Mouse (Mus musculus) lung, adult 18-20 months (tissue): ENCODE measurements around the gene Ets2.
"Not testable (repeated sequence)": the region's sequence is repeated elsewhere in the genome, so short reads cannot be mapped to it uniquely, and the experiment has no call there.

ENCODE experiments used
- DNase-seq, 2 experiments: peaks; one replicate each; pipeline ENCODE4 v3.0.0; 2022; ENCODE audit warnings: mixed read lengths in 2 of 2

The Ets2 gene

GRCm38 (mm10) chr16:95700224-95700623 is 1.7 kb upstream of the Ets2 start:
- DNase-seq, result no peak

GRCm38 (mm10) chr16:95702562-95703545 is 979 bp downstream of the Ets2 start:
- peak in 1 of 2 experiments; percentile 47 for DNase-seq

GRCm38 (mm10) chr16:95703958-95704357 is 2.1 kb downstream of the Ets2 start:
- peak in 1 of 2 experiments; percentile 47 for DNase-seq

DNA sequence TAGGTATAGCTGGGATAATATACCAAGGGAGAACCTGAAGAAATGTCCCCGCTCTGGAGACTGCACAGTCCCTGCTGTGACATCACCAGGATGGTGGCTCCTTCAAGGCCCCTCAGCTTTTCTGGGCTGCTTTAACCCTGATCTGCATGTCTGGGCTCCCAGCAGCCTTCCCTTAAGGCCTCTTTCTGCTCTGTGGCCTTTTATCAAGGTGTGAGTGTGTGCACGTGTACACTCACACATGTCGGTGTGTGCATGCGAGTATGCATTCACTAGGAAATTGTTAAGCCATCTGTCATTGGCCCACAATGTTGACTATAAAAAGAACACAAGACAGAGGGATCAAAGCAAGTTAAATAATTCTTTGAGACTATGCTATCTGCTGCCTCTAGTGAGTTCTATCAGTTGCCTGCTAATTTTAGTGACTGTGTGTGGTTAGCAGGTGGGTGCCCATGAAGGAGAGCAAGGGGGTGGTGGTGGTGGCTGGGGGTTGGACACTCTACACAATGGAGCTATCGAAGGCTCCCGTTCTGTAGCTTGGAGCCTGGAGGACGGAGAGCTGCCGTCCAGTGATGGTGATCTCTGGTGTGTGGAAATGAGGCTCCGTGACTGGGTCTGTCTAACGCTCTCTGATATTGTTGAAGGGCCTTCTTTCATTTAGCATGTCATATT is 2.9 kb downstream of the Ets2 start:
- no peak for DNase-seq

GRCm38 (mm10) chr16:95705771-95706170 is 3.9 kb downstream of the Ets2 start:
- no peak for DNase-seq

GRCm38 (mm10) chr16:95708211-95709004 is 6.5 kb downstream of the Ets2 start:
- peak; percentile 40 to 61 for DNase-seq

DNA sequence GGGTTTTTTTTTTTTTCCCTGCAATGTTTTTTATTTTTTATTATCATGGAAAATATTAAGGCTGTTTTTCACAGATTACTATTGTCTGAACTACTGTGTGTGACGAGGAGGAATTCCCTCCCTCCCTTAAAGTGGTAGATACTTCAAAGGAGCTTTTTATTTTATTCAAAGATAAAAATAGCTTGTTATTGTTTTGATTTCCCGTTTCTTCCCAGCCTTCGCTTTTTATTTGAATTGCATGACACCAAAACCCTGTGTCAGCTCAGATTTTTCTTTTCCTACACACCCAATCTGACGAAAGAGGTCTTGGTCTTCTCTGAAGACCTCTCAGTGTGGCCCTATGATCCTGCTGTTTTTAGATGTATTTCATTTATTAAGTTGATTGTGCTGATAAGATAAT is 7.3 kb downstream of the Ets2 start:
- no peak for DNase-seq

DNA sequence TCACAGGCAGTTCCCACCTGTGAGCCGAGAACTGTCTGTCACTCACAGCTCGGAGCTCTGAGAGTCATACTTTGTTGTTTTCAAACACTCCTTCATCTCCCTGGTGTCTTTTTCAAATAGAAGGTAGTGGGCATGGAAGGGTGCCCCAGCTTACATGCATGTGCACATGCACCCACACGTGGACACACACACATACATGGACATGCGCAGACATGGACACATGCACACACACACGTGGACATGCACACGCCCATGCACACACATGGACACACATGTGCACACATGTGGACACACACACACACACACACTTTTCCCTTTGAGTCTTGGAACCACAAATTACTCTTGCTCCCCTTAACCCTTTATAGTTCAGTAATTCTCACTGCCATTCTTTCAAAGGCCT is 8.3 kb downstream of the Ets2 start:
- no peak for DNase-seq

GRCm38 (mm10) chr16:95712121-95712520 is 10.2 kb downstream of the Ets2 start:
- no peak for DNase-seq

DNA sequence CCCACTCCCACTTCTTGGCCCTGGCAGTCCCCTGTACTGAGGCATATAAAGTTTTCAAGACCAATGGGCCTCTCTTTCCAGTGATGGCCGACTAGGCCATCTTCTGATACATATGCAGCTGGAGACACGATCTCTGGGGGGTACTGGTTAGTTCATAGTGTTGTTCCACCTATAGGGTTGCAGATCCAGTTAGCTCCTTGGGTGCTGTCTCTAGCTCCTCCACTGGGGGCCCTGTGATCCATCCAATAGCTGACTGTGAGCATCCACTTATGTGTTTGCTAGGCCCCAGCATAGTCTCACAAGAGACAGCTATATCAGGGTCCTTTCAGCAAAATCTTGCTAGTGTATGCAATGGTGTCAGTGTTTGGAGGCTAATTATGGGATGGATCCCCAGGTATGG is 11.2 kb downstream of the Ets2 start:
- DNase-seq, result not testable (repeated sequence)

GRCm38 (mm10) chr16:95715026-95715425 is 13.2 kb downstream of the Ets2 start:
- DNase-seq, result peak in 1 of 2 experiments; percentile 56

GRCm38 (mm10) chr16:95716061-95716706 is 14.3 kb downstream of the Ets2 start:
- peak; percentile 78 to 81 for DNase-seq

- DNase-seq, result no peak
Measured at GRCm38 (mm10) chr16:95717631-95718030, 15.8 kb downstream of the Ets2 start.

GRCm38 (mm10) chr16:95718119-95718518 is 16.2 kb downstream of the Ets2 start:
- DNase-seq, result no peak

- DNase-seq, result no peak
Measured at GRCm38 (mm10) chr16:95720532-95720931, 18.7 kb downstream of the Ets2 start.

DNA sequence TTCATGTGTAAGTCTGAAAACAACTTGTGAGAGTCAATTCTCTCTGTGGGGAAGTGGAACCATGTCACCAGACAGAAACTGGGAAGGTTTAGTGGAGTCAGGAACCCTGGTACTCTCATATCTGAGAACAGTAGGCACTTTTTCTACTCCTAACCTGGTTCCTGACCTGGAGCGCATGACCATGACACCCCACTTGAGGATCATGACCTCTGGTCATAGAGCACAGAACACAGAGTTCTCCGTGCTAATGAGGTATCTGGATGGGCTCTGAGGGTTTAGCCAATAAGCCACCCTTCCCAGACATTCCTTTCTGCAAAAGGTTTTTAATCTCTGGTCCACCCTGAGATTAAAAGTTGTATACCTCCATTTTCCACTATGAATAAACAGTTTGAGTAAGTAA is 22.4 kb downstream of the Ets2 start:
- no peak for DNase-seq

GRCm38 (mm10) chr16:95724776-95725175 is 22.9 kb downstream of the Ets2 start:
- DNase-seq, result no peak

DNA sequence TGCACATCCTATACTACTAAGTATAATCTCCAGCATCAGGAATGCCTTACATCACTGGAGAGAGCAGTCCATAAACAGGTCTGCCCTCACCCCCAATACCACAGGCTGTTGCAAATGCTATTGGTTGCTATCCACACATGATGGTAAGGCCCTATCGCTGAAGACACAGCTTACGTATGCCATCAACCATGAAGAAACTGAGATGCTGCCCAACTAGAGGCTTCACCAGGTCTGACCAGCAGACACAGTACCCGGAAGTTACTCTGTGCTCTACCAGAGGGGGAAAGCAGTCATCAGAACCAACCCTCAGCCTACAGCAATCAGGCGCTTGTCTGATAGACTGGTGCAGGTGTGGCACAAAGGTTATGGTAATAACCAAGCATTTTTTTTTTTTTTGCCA is 24.9 kb downstream of the Ets2 start:
- no peak for DNase-seq

- DNase-seq, result peak; percentile 87 to 91
Measured at GRCm38 (mm10) chr16:95728453-95729435, 26.9 kb downstream of the Ets2 start.

DNA sequence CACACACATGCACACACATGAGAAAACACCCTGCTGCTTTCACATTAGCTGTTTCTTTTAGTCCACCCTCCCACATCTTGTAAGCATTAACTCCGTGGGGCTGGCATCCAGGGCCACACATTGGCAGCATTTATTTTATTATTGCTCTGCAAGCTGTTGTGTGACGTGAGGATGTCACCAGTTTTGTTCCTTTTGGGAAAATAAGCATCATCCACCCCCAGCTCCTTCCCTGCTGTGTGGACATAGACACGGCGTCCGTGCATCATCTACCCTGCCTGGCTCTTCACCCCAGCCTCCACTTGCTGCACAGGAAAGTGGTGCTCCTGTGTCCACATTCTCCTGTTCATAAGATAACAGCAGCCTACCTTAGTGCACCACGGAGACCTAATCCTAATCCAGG is 27.9 kb downstream of the Ets2 start:
- no peak for DNase-seq

DNA sequence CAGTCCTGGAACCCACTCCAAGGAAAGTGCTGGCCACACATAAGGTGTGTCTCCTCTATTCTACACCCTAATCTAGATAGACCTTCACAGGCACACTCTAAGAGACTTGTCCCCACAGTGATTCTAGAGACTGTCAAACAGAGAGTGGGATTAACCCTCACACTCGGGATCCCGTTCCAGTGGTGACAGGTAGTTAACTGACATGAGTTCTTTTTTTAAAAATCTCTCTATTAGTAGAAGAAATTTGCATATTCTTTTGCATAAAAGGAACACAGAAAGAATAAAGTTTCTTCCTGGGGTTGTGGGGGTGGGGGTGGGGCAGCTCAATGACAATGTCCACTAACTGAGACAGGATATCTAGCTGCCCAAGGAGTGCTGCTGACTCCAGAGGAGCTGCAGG is 32.9 kb downstream of the Ets2 start:
- no peak for DNase-seq
